Mouse (Mus musculus) 3T3-L1 (cell line): ENCODE measurements at regions not wholly inside any gene's neighbourhood (a gene's known extent, or its start where the extent isn't known, plus 50 kb on each side); places are given as distances from the start of the nearest gene placed in this dataset.

Source experiments
- DNase-seq: peaks from one replicate; pipeline ENCODE4 v3.0.0-alpha.2; 2015; ENCODE audit warnings: low read depth, low spot score

DNA sequence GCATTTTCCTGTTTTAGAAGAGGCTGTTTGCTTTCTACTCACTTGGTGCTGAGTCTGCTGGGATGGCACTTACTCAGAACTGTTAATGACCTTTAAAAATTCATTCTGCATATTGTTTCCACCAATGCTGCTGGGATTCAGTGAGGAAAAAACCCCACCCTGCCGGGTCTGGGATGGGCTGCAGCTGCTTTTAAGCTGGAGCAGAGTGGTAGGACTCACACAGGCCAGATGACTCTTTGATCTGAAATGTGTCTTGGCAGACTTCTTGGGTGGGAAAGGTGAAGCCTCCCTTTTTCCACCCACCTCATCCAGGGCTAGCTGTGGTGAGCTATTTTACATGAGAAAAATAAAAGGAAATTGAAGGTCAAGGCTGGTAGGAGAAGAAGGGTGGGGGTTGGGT is 56.4 kb upstream of the Ddhd1 start:
- no peak for DNase-seq

DNA sequence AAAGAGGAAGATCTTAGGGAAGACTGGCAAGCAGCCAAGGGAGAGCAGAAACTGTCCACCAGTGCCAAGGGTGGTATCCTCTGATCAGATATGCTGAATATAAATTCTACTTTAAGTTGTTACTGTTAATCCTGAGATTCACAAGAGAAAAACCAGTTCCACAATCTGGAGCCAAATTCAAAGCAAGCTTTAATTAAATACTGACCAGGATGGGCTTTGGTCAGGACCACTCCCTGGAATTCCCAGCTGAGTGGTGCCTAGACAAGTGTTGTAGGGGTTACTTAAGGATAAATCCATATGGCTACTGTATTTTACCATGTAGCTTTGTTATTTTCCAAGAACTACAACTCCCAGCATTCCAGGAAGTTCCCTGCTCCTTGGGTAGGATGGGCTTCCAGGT is 56.8 kb upstream of the Ddhd1 start:
- DNase-seq: no peak

DNA sequence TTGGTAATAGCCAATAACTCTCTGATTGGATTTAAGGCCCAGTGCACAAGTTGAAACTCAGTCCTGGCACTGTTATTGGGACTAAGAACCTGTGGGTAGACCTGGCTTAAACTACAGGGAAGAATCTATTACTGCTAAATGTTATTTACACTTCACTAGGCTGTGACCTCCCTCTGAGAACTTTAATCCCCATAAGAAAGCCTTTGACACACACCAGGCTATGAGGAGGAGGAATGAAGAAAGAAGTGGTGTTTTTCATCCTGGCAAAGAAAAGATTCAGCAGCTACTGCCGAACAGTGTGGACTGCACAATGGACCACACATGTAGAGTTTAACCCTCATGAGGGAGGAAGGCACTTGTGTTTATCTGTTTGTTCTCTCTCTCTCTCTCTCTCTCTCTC is 58.2 kb upstream of the Ddhd1 start:
- DNase-seq: no peak

DNA sequence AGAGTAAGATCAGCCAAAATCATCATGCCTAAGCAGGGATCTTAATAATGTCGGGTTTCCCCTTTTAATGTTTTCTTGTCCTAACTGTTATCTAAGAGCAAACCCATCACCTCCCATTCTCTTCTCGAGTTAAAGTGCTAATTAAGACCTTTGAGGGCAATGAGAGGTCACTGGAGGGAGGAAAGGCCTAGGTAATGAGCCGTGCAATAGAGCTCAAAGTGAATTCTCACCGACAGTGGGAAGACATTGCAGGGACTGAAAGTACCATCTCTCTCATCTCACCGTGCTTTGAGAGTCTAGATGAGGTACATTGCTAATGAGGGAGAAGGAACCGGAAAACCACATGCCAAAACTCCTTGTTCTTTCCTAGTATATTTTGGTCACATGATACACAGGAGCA is 64.9 kb upstream of the Ddhd1 start:
- no peak for DNase-seq

DNA sequence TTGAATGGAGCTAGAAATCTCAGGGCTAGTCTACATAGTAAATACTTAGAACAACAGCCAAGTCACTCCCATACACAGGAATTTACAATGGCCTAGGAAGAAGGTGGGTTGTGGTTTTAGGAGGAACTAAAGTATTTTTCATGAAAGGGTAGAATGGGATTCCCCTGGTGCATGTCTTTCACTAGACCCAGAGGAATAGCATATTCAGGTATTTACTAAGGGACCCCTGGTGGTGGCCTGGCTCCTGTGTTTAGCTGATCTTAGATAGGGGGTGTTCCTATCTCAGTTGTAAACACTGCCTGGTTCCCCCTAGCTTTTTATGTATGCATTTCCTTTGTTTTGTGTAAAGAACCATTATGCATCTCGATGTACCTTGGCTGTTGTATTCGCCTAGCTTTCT is 66.4 kb upstream of the Ddhd1 start:
- DNase-seq: no peak

DNA sequence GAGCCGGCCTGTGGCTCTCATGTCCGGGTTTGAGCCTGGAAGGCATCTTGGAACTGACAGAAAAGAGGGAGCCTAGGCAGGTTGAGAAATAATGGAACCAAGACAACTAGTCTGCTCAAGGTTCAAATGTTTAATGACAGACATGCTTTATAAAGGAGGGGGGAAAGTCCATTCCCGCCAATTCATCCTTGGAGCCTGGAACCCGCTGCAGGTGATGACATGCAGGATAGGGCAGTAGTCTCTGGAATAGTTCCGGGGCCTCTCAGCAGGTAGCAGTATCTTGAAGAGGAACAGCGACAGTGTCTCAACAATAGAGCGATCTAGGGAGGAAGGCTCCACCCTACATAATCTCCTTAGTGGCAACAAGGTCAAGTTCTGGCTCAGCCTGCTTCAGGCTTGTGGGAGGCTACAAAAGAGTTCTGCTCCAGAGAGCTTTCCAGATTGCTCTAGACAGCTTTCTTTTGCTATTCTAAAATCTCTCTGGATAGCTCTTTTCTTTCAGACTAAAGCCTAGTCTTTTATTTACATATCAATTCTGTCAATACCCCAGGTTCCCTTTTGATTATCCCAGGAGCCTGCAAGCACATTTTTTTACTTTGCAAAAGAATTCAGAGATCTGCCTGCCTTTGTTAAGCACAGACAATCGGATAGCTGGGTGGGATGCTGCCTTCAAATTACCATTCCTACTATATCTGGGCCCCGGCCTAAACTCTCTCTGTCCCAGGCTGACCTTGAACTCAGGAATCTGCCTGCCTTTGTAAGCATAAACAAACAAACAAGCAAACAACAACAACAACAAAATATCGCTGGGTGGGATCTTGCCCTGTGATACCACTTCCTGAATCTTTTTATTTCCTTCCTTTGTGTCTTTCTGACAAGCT is 76.8 kb upstream of the Ddhd1 start:
- no peak for DNase-seq

DNA sequence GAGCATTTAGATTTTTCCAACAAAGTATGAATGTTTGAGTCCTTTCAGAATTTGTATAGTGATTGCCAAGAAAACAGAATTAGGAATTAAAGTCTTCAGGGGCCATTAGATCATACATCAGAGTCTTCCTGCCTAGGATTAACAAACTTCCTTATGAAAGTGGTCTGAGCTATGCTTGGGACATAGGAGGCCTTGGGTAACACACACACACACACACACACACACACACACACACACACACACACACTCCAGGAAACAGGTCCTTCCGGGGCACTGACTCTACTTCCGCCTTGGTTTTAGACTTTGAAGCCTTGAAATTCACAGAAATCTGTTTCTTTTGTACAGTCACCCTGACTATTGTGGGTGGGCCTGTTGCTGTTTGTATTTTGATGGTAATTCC is 80.0 kb upstream of the Ddhd1 start:
- no peak for DNase-seq

DNA sequence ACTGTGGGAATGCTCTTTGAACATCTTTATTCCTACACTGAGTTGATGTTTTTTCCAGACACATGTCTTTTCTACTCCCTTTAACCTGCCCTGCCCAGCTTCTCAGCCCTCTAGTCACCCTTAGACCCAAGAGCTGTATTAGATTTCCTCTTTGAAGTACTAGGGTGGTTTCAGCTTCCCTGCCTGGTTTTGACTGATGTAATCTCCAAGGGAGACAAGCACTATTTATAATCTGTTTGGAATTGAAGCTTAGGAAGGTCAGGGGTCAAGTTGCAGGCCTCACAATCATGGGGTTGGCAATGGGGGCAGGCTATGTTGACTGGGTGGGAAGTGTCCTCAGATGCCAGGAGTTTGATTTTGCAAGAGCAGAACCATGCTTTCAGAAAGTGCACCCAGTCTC is 81.7 kb upstream of the Ddhd1 start:
- peak; percentile 37 for DNase-seq

DNA sequence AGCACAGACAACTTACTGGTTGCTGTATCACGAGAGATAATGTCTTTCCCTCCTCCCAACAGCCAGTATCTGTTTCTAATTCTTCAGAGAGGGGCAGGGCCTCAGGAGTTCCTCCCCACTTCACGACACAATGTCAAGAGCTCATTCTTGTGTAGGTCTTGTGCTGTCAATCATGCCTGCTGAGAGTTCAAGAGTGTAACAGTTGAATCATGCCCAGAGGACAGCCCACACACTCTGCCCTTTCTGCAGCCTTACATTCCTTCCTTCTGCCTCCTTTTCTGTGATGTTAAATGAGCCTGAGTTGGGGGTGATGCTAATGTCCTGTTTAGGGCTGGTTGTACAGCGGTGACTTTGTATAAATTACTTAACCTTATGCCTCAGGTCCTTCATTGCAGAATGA is 82.7 kb upstream of the Ddhd1 start:
- DNase-seq: peak; percentile 57

DNA sequence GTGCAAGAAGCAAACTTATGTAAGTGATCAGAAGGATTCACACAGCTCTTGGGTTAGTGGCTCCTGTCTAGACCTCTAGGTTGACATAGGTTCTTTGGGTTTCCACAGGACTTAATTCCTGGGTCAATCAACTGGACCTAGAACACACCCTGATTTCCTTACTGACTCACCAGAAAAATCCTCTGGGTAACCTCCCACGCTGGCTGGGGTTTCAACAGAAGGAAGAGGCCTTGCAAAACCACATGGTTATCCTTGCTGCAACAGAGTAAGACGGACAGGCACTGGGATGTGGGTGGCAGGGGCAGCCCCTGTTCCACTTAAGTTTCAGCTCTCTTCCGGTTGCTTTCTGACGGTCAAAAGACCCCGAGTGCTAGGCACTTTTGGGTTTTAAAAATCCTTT is 88.2 kb upstream of the Ddhd1 start:
- DNase-seq: peak; percentile 70

DNA sequence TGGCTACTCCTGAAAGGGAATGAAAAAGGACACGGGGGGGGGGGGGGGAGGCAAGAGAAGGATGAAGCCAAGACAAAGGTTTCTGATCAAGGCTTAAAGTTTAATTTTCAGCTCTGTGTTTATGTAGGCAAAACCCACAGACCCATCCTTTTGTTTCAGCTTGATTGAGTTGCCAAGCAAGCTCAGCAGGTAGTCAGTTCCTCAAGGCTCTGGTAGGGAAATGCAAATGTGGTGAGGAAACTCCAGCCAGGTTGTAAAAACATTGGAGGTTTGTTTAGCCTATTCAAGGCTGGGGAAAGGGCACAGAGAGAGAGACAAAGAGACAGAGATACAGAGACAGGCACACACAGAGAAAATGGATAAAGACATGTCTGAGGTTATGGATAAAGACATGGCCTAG is 99.4 kb upstream of the Ddhd1 start:
- DNase-seq: no peak

DNA sequence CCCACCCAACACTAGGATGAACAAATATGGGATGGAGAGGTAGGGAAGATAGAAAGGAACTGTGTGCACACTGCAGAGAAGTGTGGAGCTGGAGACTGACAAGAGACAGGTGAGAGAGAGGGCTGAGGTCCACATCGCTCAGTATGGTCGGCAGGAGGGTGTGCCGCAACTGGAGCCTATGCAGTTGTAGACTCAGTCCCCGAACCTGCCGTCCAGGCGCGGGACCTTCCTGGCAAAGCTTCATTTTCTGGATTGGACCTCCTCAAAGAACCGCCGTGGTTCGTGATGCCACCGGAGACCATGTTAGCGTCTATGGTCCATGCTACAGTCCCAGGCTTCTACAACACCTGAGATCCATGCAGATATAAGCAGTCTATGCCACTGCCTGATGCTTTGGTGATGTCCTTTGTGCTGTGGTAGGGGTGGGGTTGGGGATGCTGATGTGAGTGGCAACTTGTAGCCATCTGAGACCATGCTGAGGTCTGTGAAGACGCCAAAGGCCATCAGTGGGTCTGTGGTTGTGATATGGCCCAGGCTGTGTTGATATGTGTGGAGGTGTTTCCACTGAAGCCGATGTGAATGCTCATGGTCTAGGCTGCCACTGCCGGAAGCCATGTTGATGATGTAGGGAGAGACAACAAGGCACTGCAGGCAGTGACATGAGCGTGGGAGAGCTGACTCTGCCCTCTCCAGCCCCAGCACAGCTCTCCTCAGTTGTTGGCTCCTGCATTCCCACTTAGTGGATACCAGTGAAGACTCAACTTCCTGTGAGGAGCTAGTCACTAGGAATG is 103.1 kb upstream of the Ddhd1 start:
- DNase-seq: no peak

DNA sequence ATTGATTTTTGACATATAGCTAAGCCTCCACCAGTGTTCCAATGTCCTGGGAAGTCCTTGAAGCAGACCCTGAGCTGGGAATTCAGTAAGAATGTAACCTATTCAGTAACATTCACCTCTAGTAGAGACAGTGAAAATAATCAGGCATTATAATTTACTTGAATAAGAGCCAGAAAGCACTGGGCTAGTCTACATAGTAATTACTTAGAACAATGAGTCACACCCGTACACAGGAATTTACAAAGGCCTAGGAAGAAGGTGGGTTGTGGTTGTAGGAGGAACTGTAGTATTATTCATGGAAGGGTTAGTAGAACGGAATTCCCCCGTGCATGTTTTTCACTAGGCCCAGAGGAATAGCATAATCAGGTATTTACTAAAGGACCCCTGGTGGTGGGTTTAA is 106.3 kb upstream of the Ddhd1 start:
- no peak for DNase-seq

DNA sequence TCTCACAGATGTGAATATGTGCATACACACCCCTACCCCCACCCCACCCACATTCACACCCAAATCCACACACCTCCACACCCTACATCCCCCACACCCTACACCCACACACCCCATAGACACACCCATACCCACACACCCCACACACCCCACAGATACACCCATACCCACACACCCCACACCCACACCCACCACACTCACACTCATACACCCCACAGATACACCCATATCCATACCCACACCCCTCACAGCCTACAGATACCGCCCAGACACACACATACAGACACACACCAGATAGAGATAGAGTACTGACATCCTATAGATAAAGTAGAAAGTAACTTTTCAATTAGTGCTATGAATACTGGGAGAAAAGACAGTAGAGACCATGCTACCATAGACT is 108.6 kb upstream of the Ddhd1 start:
- no peak for DNase-seq

DNA sequence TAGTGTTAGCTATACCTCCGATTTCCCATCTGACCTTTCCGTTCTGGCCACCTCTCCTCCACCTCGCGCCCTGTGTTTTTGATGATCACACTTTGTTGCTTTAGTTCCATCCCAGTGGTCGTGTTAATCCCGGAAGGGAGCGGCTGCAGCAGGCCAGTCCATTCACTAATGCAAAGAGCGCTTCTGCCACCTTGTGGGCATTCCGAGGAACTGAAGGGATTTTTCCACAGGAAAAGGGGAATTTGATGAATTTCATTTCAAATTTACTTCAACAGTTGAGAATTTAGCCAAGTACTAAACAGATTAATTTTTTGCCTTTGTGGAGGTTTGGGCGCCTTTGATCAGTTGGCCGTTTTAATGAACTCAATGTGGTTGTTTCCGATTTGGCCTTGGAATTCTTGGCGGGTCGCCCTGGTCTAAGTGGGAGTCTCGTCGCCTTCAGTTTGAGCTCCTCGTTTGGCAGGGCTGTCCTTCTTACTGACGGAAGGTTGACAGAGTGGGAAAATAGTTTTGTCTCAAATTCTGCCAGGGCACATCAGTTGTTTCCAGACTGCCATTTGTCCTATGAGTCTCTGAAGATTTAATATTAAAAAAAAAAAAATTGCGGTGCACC is 114.8 kb upstream of the Ddhd1 start:
- DNase-seq: peak; percentile 82

DNA sequence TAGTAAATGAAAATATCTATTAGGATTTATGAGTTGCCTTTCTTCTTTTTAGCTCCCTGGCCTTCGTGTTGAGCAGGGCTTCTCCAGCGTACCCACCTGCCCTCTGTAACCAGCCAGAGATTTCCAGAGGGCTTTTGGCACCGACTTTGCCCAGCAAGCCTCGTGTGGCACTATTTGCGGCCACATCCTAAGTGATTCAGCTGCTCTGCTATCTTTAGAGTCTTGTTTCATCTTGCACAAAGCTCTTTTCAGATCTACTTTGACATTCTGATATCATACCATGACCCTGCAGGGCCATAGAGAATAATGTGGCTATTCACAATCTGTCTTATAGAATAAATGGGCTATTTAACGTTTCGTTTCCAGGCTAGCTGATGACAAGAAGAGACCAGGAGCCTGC is 115.4 kb upstream of the Ddhd1 start:
- DNase-seq: no peak

DNA sequence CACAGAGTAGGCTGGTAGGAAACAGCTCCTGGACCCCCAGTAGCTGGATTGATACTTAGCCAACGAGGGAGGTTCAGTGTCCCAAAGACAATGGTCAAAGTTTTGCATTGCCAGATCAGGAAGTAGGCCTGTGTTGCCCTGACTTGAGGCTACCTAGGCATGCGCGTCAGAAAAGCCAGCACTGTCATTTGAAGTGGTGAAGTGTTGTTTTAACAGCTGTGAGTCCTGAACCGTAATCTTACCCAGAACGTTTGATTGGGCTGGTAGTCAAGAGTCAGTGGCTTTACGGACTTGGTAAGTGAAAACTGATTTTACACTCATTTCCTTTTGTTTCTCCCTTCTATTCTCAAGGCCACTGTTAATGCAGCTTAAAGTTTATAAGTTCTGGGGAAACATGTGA is 123.9 kb upstream of the Ddhd1 start:
- DNase-seq: no peak

DNA sequence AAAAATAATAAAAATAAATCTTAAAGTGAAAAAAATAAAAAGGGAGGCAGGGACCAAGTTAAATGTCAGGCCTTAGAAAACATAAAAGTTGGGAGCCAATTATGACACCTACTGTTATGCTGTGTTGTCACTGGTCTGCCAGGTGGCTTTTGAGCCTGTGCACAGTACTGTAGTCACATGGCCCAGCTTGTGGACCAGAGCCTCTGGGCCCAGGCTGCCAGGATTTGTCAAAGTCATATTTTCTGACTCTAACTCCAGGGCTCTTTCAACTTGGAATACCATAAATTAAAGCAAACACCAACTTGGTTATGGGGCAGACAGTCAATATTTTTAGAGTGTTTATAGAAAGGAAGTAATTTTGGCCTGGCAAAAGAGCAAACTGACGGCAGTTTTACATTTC is 137.0 kb upstream of the Ddhd1 start:
- DNase-seq: no peak

DNA sequence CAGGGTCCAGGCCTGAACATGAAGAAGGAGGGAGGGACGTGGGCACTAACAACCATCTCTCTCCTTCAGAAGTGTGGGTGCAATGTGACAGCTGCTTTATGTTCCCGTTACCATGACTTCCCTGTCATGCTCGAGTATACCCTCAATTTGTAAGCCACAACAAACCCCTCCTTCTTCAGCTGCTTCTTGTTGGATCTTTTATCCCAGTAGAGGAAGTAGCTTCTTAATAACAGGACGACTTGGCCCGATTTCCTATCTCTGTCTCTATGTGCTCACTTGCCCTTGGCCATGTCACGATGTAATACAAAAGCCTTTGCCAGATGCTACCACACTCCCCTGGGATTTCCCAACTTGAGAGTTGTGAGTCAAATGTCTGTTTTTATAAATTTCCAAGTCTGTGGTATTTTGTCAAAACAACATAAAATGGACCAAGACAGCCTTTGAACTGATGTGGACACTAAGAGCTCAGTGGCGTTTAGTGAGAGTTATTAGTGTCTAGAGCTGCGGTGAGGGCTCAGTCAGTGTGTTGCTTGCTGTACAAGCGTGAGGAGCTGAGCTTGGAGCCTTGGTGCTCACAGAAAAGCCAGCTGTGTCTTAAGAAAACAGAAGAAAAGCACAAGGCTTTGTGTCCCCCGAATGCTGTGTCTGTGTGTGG is 138.8 kb upstream of the Ddhd1 start:
- peak; percentile 56 for DNase-seq

DNA sequence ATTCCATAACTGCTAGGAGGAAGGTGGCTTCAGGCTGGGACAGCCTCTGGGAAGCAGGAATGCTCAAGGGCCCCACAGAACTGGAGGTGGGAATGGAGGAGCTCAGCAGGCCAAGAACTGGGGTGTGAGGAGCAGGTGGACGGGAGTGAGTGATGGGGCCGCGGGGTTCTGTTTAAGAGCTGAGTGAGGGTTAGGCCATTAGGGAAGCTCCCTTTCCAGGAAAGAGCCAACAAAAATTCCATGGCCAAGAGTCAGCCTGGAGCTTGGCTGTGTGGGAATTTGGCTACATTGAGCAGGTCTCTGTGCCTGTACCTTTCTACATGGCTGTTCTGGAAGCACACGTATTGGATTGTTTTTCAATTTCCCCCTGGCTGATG is 139.4 kb upstream of the Ddhd1 start:
- DNase-seq: no peak

DNA sequence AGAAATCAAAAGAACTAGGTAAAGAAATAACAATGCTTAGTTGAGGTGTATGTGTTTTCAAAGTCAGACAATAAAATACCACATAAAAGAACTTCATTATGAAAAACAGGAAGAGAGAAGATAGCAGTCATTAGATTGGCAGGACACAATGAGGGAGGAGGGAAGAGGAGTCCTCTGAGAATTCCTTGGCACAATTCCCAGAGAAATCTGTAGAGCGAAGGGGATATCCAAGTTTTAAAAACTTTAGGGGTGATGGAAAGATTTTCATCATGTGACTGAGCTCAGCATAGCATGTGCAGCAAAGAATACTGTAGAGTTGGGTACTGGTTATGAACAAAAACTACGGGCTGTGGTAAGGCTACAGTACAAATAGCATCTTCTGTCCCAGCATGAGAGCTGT is 141.3 kb upstream of the Ddhd1 start:
- peak; percentile 60 for DNase-seq

DNA sequence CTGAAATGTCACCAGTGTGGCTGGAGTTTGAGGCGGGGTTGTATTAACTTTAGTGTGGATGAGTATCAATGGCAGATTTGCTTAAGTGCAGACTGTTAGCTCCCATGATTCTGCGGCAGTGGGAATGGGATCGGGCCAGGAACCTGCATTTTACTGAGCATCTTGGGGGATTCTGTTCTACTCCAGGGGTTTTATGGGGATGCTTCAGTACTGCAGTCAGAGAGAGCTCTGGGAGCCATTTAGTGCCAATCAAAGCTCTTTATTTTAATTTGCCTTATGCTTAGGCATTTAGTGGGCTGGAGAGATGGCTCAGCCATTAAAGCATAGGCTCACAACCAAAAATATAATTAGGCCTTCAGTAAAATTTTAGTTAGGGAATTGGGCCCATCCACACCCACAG is 148.0 kb upstream of the Ddhd1 start:
- no peak for DNase-seq
